Mouse (Mus musculus) embryonic facial prominence, embryonic 14.5 days (tissue): Measurements from ENCODE around the gene Hspa12a. TPM values are rescaled to one million over a fixed set of nuclear protein-coding genes. Genes with fewer than 3 reads are reported as not detected.

Experiments used
- ATAC-seq: fragments of 200-750 bp; cut with Nextera tagmentation; 2 replicates; pipeline ENCODE4 v1.8.0; 2017; ENCODE audit warnings: low read depth, moderate number of reproducible peaks, moderate TSS enrichment
- DNase-seq: peaks from one replicate; pipeline ENCODE4 v3.0.0-alpha.2; 2015; ENCODE audit warnings: low spot score
- H3K27ac ChIP-seq: fragments of 300-500 bp; sonication (generic); replicated peaks from 2 replicates; pipeline ENCODE4 v1.5.1; 2014; ENCODE audit warnings: low read depth, mild to moderate bottlenecking, low read length, moderate library complexity
- H3K27me3 ChIP-seq: fragments of 300-500 bp; sonication (generic); replicated peaks from 2 replicates; pipeline ENCODE4 v1.6.1; 2014; ENCODE audit warnings: low read length; ENCODE audit not compliant: control insufficient read depth, insufficient read depth
- H3K36me3 ChIP-seq: fragments of 300-500 bp; sonication (generic); 2 replicates; pipeline ENCODE4 v1.6.1; 2014; ENCODE audit warnings: low read length, mixed read lengths; ENCODE audit not compliant: control insufficient read depth, insufficient read depth
- H3K4me1 ChIP-seq: fragments of 300-500 bp; sonication (generic); 2 replicates; pipeline ENCODE4 v1.6.1; 2014; ENCODE audit warnings: antibody characterized with exemption, low read length; ENCODE audit not compliant: control insufficient read depth, insufficient read depth
- H3K4me2 ChIP-seq: fragments of 300-500 bp; sonication (generic); 2 replicates; pipeline ENCODE4 v1.6.1; 2014; ENCODE audit warnings: low read depth, mild to moderate bottlenecking, low read length, moderate library complexity, mixed read lengths
- H3K4me3 ChIP-seq: fragments of 300-500 bp; sonication (generic); 2 replicates; pipeline ENCODE4 v1.5.1; 2014; ENCODE audit warnings: low read depth, mild to moderate bottlenecking, low read length
- H3K9ac ChIP-seq: fragments of 300-500 bp; sonication (generic); 2 replicates; pipeline ENCODE4 v1.6.1; 2014; ENCODE audit warnings: low read depth, mild to moderate bottlenecking, low read length, moderate library complexity, mixed read lengths
- H3K9me3 ChIP-seq: fragments of 300-500 bp; sonication (generic); 2 replicates; pipeline ENCODE4 v1.6.1; 2016; ENCODE audit warnings: low read length; ENCODE audit not compliant: control insufficient read depth
- WGBS: fragments of 180-500 bp; shearing (Covaris S2); extraction: QIAGEN DNeasy Blood & Tissue Kit; methylation state at CpG from one replicate; pipeline ENCODE4 v1.1.7; 2014; 5-methylcytosine and 5-hydroxymethylcytosine counted together
- polyA plus RNA-seq: library from polyadenylated mRNA; unstranded; fragments of >200 nt; fragmentation: Nextera tagmentation; extraction: Ambion mirVana; gene quantifications from 2 replicates; pipeline ENCODE4 v1.2.1, GENCODE M21; 2014

The Hspa12a gene
- polyA plus RNA-seq, 1 experiment from 2014 or later: 5.8 TPM

DNA sequence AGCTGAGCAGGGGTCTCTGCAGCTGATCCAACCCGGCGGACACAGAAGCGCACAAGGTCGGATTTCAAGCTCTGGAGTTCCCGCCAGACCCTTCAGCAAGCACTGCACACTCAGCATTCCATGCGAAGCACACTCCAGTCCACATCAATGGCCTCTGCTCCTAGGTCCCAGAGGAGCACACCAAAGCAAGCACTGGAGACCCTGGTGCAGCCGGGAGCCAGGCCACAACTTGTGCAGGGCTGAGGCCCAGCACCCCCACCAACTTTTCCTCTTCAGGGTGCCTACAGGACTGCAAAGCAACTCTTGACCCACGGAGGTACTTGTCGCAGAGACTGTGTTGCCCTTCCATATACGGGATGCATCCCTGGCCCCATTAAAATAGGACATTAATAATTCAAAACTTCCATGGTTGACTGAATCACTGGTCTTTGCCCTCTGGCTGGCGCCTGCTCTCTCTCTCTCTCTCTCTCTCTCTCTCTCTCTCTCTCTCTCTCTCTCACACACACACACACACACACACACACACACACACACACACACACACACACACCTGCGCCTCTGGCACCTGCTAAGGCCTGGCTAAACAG, 82.2 kb downstream of the Hspa12a start:
- peak overlapping the region; percentile 91 for H3K4me2 ChIP-seq
- 27% methylated on average over 11 of the region's 12 CpGs for WGBS
- peaks cover 12% of the 10 kb centered on the region; the same call in 1 of the 2 replicates for H3K4me1 ChIP-seq
- H3K9me3 ChIP-seq: no peaks in the 10 kb centered on the region
- no peak overlapping the region for H3K9ac ChIP-seq
- no peak overlapping the region for H3K27ac ChIP-seq
- no peaks in the 10 kb centered on the region for H3K36me3 ChIP-seq
- no peaks in the 10 kb centered on the region; the same call in 1 of the 2 replicates for H3K27me3 ChIP-seq
- ATAC-seq (no peak), DNase-seq (no peak)
- peak overlapping the region; percentile 53 for H3K4me3 ChIP-seq

DNA sequence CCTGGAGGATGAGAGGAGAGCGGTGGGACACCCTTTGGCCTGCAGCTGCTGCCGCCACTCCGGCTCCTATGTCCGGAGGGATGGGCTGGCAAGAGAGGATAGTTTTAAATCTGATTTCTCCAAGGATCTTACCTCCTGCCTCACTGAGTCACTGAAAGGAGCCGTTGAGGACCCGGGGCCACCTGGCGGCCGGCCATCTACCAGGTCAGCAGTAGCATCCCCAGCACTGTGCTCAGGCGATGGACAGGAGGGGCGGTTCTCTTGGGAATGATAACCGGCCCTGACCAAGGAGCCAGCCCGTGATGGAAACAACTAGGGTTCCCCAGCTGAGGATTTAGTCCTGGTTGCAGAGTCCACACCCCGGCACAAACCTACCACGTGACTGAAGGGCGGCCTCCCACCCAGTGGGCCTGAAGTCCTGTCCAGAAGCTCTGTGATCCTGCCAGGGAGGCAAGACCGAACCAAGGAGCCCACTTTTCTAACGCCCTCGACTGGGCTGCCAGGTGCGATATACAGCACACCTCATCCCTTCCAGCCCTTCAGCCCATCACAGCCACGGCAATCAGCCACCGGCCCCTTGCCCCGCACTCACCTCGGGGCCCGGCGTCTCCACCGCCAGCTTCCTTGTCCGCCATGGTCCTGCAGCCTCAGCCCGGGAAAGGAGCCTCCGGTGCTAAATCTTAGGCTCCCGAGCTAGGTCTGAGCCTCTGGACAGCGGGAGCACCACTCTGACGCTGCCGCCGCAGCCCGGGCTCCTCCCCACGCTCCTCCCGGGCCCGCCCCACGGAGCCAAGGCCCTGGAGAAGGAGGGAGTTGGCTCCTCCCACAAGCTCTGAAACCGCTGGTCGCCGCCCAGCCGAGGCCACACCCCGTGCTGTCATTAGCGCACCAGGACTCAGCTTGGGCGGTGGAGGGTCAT, 82.9 kb downstream of the Hspa12a start:
- no peaks in the 10 kb centered on the region; the same call in 1 of the 2 replicates for H3K27me3 ChIP-seq
- 1% methylated on average over 25 of the region's 46 CpGs for WGBS
- no peak overlapping the region; the same call in 1 of the 2 replicates for H3K27ac ChIP-seq
- peaks cover 12% of the 10 kb centered on the region; the same call in 1 of the 2 replicates for H3K4me1 ChIP-seq
- H3K36me3 ChIP-seq: no peaks in the 10 kb centered on the region
- ATAC-seq (peak; percentile 94), DNase-seq (peak; percentile 94)
- H3K4me2 ChIP-seq: peak overlapping the region; percentile 91
- H3K4me3 ChIP-seq: peak overlapping the region; percentile 53
- no peaks in the 10 kb centered on the region for H3K9me3 ChIP-seq
- H3K9ac ChIP-seq: peak overlapping the region; percentile 60

DNA sequence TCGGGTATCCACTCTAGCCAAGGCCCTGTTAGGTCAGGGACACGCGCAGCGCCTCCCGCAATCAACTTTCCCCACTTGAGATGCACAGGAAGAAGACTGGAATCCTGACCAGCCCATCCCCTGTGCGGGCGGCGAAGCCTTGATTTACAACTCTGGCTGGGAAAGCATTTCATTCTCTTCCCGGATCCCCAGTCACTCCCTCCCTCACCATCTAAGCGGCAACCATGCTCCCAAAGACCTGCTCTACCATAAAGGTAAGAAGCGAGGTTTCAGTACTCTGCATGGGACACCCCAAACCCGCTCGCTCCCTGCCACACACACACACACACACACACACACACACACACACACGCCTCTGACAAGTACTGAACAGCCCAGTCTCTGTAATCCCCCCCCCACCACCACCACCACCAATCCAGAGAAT, 83.6 kb downstream of the Hspa12a start:
- Histone ChIP-seq H3K27ac (no peak overlapping the region), H3K9ac (peak overlapping the region; percentile 60), H3K4me2 (peak overlapping the region; percentile 91), H3K36me3 (no peaks in the 10 kb centered on the region), H3K27me3 (no peaks in the 10 kb centered on the region; the same call in 1 of the 2 replicates), H3K4me3 (peak overlapping the region; percentile 53), H3K4me1 (peaks cover 12% of the 10 kb centered on the region; the same call in 1 of the 2 replicates), H3K9me3 (no peaks in the 10 kb centered on the region)
- WGBS: 5% methylated on average over 14 of the region's 14 CpGs
- ATAC-seq: peak; percentile 47; the same call in 1 of the 2 replicates
- DNase-seq: no peak

DNA sequence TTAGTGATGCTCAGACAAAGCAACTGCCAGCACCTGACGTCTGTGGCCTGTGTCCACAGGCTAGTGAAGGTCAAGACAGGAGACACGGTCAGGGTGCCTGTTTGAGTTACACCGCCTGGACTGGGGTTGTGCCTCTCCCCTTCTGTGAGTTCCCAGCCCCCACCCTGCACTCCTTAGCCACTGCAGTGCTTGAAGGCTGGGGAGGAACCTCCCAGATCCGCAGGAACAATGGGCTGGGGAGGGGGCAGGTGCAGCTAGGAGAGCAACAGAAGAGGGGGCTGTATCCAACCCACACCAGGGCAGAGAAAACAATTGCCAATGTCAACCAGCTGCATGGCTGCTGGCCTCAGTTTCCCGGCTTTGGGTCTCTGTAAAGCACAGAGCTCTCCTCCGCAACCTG, 84.1 kb downstream of the Hspa12a start:
- H3K4me3 ChIP-seq: peak overlapping the region; percentile 53
- H3K9ac ChIP-seq: 0 out of 2 replicates have a peak overlapping the region, but pooled peaks have one; percentile 40
- H3K9me3 ChIP-seq: no peaks in the 10 kb centered on the region
- 26% methylated on average over 6 of the region's 6 CpGs for WGBS
- H3K27ac ChIP-seq: no peak overlapping the region
- H3K4me1 ChIP-seq: peaks cover 12% of the 10 kb centered on the region; the same call in 1 of the 2 replicates
- no peak for DNase-seq
- no peak for ATAC-seq
- no peaks in the 10 kb centered on the region; the same call in 1 of the 2 replicates for H3K27me3 ChIP-seq
- H3K4me2 ChIP-seq: peak overlapping the region; percentile 91
- no peaks in the 10 kb centered on the region for H3K36me3 ChIP-seq

DNA sequence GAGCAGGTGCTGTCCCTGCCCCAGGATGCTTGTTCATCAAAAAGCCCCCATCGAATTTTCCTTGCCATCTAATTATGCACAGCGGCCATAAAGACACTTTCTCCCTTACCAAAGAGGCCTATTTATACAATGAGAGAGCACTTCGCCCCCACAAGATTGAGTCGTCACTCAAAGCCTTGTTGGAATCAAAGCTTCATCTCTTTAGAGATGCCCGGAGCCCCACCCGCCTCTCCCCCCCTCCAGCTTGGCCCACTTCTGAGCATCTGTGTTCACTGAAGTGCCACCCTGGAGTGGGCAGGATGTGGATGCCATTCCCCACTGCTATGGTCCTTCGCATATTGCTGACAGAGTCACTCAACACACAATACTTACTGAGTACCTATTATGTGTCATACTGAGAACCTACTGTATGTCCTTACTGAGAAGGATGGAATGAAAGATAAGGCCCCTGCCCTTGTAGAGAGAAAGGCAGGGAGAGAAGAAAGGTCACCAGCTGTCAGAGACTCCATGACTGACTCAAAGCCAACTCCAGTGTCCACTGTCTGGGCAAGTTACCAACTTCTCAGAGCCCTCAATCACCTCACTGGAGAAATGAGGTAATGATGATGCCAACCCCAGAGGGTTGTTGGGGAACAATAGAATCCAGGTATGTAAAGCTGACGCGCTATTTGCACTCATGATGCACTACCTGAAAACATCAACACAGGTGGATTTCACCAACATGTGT, 87.2 kb downstream of the Hspa12a start:
- Histone ChIP-seq H3K27ac (no peak overlapping the region), H3K36me3 (no peaks in the 10 kb centered on the region), H3K4me3 (no peak overlapping the region), H3K9me3 (no peaks in the 10 kb centered on the region), H3K4me1 (peaks cover 12% of the 10 kb centered on the region; the same call in 1 of the 2 replicates), H3K9ac (no peak overlapping the region), H3K27me3 (no peaks in the 10 kb centered on the region; the same call in 1 of the 2 replicates), H3K4me2 (no peak overlapping the region)
- 78% methylated on average over 9 of the region's 9 CpGs for WGBS
- no peak for ATAC-seq
- no peak for DNase-seq

DNA sequence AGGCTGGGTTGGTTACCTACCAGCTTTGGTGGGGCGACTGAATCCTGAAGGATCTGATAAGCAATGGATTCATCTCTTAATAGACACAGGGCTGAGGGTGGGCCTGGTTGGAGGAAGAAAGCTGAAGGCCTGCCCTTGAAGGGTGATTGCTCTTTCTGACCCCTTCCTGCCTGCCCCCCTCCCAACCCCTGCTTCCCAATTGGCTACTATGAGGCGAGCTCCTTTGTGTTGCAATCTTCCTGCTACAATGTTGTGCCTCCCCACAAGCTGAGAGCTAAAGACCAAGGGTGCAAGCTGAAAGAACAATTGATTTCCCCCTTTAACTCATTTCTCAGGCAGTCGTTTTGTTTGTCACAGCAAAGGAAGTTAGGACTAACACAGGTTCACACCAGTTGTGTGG, 88.6 kb downstream of the Hspa12a start:
- Histone ChIP-seq H3K27ac (no peak overlapping the region), H3K4me2 (no peak overlapping the region), H3K9ac (no peak overlapping the region), H3K36me3 (no peaks in the 10 kb centered on the region), H3K9me3 (no peaks in the 10 kb centered on the region), H3K4me3 (no peak overlapping the region), H3K4me1 (0 out of 2 replicates have a peak, but pooled peaks cover 4% of the 10 kb centered on the region), H3K27me3 (no peaks in the 10 kb centered on the region; the same call in 1 of the 2 replicates)
- WGBS: 72% methylated on average over 3 of the region's 3 CpGs
- DNase-seq (no peak), ATAC-seq (no peak)

DNA sequence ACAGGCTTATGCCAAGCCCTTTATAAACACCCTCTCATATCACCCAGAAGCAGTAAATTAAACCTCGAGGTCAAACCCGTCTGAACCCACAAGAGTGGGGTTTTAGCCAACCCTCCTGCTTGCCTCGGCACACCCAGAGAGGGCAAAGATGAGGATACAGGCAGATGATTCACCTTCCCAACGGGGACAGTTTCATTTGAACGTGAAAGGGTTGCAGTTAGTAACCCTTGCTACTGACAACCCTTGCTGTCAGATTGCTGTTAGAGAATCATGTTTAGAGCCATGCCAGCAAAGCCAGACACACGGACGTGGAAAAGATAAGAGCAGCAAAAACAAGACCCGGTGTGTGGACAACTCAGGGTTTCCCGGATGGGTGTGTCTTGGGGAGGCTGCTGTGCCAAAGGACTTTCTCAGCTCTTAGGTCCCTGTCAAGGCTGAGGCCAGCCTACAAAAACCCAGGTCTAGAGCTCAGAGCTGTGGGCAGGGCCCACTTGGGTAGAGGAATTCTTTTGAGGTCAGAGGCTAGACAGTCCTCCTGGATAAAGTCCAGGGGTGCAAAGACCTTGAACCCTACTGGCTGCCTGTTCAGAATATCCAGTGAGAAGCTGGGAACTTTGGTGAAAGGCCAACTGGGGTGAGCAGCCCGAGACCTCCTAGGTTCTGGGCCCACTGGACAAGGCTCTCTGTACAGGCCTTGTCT, 90.3 kb downstream of the Hspa12a start:
- no peak for ATAC-seq
- H3K27me3 ChIP-seq: no peaks in the 10 kb centered on the region
- no peak for DNase-seq
- no peak overlapping the region for H3K9ac ChIP-seq
- no peak overlapping the region for H3K4me2 ChIP-seq
- no peaks in the 10 kb centered on the region for H3K9me3 ChIP-seq
- H3K36me3 ChIP-seq: no peaks in the 10 kb centered on the region
- 75% methylated on average over 10 of the region's 10 CpGs for WGBS
- H3K4me3 ChIP-seq: no peak overlapping the region
- H3K27ac ChIP-seq: no peak overlapping the region
- H3K4me1 ChIP-seq: no peaks in the 10 kb centered on the region
